Mouse (Mus musculus): ENCODE measurements around the gene Znfx1. TPM values are rescaled to one million over a fixed set of nuclear protein-coding genes. Genes with fewer than 3 reads are reported as not detected.
"Not testable (repeated sequence)": the region's sequence is repeated elsewhere in the genome, so short reads cannot be mapped to it uniquely, and the experiment has no call there.

The Znfx1 gene
- total RNA-seq, 2 experiments from 2014 or later: 31.6 to 36.3 TPM

DNA sequence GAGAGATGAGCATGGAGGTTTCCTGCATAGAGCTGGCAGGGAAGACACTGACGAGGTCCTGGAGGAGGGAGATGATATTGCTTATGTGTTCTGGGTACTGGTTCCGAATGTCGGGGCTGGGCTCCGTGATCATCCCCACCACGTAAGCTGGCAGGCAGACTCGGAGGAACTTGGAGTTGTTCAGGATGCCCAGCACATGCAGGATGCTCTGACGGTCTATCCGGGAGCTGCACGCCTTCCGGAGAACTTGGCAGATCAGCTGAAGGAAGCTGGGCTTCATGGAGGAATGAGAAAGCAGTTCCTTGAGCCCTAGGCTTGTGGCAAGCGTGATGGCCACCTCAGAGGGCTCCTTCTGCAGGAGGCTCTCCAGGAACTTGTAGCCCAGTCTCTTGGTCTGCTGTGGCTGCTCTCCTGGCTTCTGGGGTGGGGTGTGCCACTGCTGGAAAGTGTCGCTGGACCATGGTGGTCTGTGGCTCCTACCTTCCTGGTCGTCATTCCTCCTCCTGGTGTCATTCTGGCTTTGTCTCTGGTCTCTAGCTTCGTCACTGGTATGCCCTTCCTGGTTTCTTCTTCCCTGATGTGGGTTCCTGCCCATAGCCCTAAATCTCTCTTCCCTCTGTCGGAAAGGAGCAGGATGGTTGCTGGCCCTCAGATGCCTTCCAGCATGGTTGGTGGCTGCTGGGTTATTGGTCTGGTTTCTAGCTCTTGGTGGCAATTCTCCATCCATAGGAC lies 6.4 kb downstream of the Znfx1 start:
- DNase-seq (ENCODE audit: low spot score): no peak
- intact Hi-C loops (cut with DNase I): no loop called here

DNA sequence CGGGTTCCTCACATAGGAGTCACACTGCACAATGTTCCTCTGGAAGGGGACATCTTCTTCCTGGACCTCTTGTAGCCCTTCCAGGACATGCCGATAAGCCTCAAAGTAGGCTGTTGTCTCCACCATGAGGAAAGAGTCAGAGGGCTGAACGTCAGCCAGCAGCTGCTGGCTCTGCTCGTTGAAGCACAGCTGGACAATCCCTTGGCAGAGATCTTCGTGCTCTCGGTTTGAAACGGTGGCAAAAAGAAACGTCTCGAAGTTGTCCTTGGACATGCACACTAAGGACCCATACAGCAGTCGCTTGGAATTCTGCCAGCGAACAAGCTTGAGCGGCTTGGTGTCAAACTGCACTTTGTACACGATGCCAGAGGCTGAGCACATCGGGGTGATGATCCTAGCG lies 7.4 kb downstream of the Znfx1 start:
- intact Hi-C loops (cut with DNase I): no loop called here
- peak; percentile 66 for DNase-seq (ENCODE audit: low spot score)

DNA sequence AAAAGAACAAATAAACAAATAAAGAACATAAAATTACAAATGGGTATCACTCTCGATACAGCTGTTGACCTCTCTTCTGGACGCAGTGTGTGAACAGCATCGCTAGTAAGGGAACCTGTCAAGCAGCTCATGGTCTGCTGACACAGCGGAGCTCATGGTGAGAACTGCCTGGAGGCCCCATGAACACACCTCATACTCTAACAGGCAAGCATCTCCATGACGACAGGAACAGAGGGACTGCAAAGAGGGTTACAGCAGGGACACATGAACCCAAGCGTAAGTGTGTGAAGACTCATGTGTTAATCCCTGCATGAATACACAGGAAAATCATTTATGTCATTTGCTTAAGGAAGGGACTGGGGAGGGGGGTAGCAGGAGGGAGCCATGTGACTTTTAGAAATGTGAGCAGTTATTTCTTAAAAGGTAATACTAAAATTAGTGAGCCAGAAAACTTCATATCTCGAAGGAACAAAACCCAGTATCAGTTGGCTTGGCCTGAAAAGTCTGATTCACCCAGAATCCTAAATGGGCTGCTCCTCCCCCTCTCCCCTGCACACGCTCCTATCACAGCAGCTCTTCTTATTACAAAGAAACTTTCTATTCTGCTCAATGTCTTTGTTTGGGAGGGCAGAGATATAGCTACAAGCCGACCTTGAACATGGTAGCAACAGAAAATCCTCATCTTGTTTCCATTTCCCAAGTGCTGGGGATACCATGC lies 9.5 kb downstream of the Znfx1 start:
- DNase-seq (ENCODE audit: low spot score): no peak
- intact Hi-C loops (cut with DNase I): no loop called here

DNA sequence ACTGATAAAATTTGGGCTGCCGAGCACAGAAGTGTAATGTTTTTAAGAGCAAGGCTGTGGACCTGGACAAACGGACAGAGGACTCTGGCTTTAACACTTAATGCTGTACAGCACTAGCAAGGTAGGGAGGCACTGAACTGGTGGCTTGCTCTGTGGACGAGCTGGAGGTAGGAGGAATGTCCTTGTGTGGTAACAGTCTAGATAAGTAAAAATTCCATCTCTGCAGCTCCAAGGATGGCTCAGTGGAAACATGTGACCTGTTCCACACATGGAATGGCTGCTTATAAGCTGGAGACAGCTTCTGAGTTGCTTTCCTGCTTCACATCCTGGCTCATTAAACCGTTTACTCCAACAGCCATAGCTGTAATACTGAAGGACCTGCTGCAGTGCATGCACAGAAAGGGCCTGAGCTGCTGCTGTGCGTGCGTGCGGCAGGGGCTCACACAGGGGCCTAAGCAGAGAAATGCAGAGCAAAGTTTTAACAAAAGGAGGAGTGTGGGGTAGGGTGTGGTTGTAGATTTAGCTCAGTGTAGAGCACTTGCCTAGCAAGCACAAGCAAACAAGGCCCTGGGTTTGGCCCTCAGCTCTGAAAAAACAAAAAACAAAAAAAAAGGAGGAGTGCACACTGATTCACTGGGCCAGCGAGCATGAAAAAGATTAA lies 14.0 kb downstream of the Znfx1 start:
- intact Hi-C loops (cut with DNase I): no loop called here
- no peak for DNase-seq (ENCODE audit: low spot score)

DNA sequence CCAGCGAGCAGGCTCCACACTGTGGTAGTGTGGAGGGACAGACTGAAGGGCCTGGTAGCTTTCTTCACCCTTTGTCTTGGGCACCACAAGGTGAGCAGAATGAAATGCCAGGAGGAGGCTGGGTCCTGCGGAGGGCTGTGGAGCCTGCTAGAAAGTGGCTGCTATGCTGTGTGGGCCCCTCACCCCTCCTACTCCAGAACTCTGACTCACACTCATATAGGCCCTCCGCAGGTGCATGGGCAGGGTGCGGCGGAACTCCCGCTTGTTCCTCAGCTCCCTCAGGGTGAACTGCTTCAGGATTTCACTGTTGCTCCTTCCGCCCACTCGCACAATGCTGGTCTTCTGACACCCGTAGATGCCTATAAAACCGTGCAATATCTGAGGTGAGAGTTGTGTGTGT lies 14.6 kb downstream of the Znfx1 start:
- intact Hi-C loops (cut with DNase I): no loop called here
- DNase-seq (ENCODE audit: low spot score): no peak

DNA sequence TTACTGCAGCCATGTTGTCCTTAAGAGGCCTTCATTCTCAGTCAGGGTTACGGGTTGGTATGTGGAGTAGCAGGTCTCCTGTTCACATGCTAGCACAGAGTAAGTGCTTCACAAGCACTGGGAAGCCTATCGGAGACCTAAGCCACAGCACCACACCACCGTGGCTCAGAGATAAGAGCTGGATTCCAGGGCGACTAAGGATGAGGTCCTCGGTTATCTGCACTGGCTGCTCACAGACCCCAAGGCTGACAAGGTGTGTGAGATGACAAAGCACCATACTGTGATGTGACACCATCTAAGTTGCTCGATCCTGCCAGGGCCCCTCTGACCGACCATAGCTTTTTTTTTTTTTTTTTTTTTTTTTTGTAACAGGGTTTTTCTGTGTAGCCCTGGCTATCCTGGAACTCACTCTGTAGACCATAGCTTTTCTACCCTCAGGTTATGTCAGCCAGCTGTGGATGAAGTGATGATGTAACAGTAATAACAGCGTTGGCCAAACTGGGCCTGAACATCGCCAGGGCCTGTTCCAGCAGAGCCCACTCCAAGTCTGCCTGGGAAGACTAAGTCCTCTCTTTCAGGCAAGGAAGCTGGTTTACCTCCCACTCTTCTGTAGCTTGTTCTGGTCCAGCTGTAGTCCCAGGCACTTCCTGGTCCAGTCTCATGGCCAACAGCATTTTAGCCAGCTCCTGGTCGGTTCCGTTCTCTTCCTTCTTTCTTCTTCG lies 19.3 kb downstream of the Znfx1 start:
- intact Hi-C loops (cut with DNase I): no loop called here
- no peak for DNase-seq (ENCODE audit: low spot score)

DNA sequence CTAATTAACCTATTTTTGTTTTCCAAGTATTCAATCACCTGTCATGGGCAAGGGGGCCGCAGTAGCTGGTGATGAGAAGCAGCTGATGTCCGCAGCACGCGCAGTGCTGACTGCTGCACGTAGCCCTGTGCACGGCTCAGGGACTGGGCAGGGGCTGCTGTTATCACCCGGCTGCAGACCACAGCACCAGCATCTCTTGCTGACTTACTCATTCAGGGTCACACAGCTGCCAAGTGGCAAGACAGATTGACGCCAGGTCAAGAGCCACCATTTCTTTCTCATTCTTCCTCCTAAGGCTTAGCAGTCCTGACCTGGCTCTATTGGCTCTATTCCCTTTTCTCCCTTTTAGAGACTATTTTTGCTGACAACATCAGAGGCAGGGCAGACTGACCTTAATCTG lies 23.4 kb downstream of the Znfx1 start:
- DNase-seq (ENCODE audit: low spot score): no peak
- intact Hi-C loops (cut with DNase I): no loop called here

DNA sequence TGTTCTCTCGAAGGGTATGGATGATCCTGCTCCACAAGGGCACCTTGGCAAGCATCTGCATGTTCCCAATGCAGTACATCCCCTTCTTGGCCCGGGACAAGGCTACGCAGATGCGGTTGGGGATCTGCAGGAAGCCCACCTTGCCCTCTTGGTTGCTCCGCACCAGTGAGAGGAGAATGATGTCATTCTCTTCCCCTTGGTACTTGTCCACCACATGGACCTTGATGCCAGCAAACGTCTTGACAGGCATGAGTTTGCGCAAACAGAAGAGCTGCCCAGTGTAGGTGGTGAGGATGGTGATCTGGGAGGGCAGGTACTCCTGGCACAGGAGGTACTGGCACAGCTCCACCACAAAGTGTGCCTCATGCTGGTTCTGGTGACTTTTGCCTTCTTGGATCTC lies 24.1 kb downstream of the Znfx1 start:
- no peak for DNase-seq (ENCODE audit: low spot score)
- intact Hi-C loops (cut with DNase I): no loop called here

DNA sequence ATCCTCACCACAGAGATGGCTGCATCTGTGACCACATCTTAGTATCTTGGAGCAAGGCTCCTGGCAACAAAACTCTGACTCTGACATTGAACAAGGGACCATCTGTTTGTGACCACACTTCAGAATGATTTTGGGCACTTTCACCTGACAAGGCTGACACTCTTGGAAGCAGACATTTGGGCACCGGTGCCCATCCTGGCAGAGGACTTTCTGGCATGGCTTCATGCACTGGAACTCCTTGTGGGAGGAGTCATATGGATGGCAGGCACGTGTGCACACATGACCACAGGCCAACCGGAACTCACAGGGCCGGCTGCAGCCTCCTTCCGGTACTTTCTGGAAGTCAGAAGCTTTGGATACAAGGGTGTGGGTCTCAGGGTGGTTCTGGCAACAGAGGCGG lies 24.5 kb downstream of the Znfx1 start:
- DNase-seq (ENCODE audit: low spot score): no peak
- intact Hi-C loops (cut with DNase I): no loop called here

DNA sequence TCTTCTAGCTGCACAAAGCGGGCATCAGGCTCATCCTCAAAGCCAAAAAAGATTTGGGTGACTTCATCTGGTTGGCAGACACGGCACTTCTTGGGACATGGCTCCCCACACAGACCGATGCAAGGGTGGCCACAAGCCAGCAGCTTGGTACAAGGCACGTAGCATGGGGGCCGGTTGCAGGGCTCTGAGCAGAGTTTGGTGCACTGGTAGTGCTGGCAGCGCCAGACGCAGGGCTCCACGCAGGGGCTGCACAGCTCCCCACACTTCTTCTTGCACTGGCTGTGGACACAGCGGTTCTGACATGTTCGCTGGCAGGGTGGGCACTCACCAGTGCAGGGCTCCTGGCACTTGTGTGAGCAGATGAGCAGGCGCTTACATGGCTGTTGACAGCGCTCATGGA lies 25.1 kb downstream of the Znfx1 start:
- DNase-seq (ENCODE audit: low spot score): no peak
- intact Hi-C loops (cut with DNase I): no loop called here

DNA sequence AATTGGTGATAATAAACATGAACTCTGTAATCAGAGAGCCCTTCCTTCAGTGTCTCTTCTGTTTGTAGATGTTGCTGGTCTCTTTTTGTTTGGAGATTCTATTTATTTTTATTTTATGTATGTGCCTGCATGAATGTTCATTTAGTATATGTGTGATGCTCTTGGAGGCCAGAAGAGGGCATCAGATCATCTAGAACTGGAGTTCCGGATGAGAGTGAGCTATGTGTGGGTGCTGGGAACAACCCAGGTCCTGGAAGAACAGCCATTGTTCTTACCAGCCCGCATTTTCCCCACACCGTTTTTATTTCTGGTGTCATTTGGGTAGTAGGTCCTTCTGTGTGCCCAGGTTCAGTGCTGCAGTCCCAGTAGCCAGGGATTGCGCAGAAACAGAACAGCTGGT lies 32.3 kb downstream of the Znfx1 start:
- intact Hi-C loops (cut with DNase I): no loop called here

DNA sequence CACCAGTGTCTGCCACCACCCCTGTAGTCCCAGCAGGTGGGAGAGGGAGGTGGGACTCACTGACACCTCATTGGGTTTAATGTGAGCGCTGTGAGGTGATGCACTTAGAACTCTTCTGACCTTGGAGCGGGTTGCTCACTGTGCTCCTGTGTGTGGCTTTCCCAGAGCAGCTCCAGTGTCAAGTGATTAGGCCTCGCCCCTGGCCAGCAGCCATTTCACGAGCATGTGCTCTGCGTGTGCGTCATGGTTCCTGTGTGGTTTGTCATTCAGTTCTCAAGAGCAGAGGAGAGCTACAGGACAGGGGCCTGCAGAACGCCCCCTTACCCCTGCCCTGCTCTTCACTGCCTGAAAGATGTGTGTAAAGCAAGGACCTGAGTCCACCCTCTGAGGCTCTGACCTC lies 34.3 kb downstream of the Znfx1 start:
- no peak for DNase-seq (ENCODE audit: low spot score)
- intact Hi-C loops (cut with DNase I): no loop called here

More for the DNA sequence above, 32.3 kb downstream of the Znfx1 start:
- no peak for DNase-seq (ENCODE audit: low spot score)

DNA sequence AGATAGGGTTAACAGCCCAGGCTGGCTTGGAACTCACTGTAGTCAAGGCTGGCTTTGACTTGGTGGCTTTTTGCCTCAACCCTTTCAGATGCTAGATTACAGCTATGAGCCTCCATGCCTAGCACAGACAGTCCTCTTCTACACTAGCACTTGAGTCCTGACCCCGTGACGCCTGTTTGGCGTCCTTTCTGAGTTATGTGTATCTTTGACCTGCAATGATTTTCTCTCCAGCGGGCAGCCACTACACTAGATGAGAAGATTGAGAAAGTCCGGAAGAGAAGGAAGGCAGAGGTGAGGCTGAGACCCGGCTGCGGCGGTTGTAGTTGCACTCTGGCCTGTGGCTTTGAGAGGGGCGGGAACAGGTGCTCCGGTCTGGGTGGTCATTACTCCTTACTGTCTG lies 43.4 kb downstream of the Znfx1 start:
- intact Hi-C loops (cut with DNase I): no loop called here
- no peak for DNase-seq (ENCODE audit: low spot score)

DNA sequence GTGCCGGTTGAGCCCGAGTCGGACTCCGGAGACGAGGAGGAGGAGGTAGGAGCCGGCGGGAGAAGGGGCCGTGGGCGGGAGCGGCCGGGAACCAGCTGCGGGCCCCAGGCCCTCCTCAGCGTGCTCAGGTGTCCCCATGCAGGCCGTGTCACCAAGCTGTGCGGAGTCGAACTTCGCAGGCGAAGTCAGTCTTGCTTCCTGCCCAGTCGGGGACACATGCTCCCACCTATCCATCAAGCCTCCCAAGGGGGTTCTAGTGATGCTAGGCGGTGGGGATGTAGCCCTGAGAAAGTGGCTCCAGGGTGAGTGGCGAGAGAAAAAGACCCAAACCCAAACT lies 47.5 kb downstream of the Znfx1 start:
- no peak for DNase-seq (ENCODE audit: low spot score)
- intact Hi-C loops (cut with DNase I): no loop called here

DNA sequence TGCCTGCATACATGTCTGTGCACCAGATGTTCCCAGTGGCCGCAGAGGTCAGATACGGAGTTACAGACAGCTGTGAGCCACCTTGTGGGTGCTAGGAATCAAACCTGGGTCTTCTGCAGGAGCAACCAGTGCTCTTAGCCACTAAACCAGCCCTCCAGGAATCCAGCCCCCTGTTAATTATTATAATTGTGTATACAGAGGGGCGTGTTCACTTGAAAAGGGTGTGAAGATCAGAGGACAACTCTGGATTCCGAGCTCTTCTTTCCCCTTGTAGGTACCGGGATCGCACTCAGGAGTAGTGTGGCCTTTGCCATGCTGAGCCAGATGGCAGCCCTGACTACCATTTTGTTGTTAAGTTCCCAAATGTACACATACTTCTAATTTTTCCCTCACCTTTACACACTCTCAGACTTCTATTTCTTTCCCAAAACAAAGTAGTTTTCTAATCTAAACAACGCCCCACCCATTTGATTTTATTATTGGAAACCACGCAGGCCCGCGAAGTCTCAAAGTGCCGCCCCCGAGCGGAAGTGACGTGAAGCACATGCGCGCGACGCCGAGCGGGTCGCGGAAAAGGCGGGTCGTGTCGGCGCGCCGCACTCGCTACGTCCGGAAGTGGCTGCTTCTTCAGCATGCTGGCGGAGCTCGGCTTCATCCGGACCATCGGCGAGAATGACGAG lies 48.0 kb downstream of the Znfx1 start, which contains the start of gene Ddx27:
Ddx27 (plus strand) TSS at position 492 of the 680 bp plus-strand sequence.
- peak; percentile 82 for DNase-seq (ENCODE audit: low spot score)
- intact Hi-C loops (cut with DNase I): no loop called here

DNA sequence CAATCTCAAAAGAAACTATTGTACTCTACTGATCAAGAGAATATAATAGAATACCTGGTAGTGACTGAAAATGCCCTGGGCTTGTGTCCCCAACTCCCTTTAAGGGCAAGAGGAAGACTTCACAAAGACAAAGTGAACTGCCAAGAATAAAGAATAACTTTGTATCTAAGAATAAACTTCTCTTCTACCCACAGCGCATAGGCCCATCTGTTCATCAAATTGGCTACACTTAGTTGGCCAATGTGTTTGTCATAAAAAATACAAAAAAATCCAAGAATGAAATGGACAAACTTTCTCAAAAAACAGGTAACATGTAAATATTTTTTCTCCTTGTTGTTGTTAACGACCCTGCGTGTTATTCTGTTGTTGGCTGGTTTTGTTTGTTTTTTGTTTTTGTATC lies 52.3 kb downstream of the Znfx1 start:
- intact Hi-C loops (cut with DNase I): no loop called here
- DNase-seq (ENCODE audit: low spot score): no peak

DNA sequence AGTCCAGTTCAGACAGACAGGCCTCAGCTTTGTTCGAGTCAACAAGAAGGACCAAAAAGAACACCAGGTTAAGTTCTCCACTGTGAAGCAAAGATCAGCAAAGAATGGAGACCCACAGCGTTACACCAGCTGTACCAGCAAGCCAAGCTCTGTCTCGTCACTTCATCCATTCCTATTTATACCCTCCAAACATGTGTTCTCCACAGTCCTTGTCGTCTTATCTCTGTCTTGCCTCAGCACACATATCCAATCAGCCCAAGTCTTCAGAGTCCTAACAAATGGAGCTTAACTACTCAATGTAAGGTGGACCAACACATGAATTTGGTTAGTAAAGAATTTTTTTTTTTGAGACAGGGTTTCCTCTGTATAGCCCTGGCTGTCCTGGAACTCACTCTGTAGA lies 53.3 kb downstream of the Znfx1 start:
- no peak for DNase-seq (ENCODE audit: low spot score)
- intact Hi-C loops (cut with DNase I): no loop called here

DNA sequence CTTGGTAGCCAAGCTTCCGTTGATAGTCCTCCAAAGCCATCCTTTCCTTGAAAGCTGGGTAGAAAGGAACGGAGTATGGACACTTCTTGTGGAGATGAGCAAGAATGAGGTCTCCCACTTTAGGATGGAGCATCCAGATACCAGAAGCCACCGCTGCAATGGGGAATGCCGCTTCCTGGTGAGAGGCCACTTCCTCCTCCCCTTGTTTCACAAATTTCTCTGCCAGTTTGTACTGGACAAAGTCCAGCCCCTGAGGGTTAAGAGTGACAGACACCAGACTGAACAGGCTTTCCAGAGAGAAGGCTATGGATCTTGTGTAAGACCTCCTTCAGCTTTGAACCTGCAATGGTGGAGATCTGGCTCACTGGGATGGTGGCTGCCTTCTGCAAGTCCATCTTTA lies 55.2 kb downstream of the Znfx1 start:
- DNase-seq (ENCODE audit: low spot score); intact Hi-C loops (cut with DNase I): not testable (repeated sequence)

DNA sequence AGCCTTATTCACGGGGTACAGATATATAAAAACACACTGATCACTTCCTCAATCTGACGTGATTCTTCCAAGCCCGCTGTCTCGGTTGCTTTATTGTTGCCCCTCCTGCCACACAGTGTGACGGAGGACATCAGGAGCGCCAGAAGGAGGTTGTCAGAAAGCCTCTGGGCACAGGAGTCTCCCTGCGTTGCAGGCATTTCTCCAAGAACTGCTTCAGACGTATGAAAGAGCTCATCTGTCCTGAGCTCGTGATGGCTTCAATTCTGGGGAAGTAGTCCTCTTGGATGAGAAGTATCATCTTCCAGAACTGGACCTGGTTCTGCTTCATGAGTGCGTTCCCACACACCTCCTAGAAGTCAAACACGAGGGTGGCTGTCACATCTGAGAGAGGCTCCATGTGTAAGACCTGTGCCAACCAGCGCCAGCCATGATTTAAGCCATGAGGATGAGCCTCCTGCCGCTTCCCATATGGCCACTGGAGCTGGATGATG lies 55.8 kb downstream of the Znfx1 start:
- intact Hi-C loops (cut with DNase I): no loop called here
- DNase-seq (ENCODE audit: low spot score): no peak

DNA sequence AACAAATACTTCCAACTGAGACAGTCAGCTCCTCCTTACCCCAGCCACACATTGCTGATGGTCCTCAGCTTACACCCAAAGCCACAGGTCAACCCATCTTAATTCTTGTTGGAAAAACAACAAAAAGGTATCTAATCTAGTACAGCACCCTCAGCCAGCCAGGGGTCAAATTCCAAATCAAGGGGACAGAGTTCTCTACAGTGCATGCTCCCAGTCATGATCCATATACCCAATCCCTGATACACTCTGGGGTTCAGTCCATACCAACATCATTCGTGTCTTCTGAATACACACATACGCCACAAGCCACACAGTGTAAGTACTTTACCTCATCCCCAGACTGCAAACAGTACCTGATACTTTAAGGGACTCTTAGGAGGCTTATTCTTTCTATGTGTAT lies 56.5 kb downstream of the Znfx1 start:
- no peak for DNase-seq (ENCODE audit: low spot score)
- intact Hi-C loops (cut with DNase I): no loop called here
